Mouse (Mus musculus) embryonic fibroblast, embryonic 13.5 days (primary cell): ENCODE results near the gene Dok1.

Experiments
- CTCF ChIP-seq: IDR thresholded peaks from 2 replicates; pipeline ENCODE4 v1.5.1; 2011; ENCODE audit warnings: mild to moderate bottlenecking, control low read depth, low read length, moderate library complexity, borderline replicate concordance; ENCODE audit not compliant: insufficient read depth
- POLR2A ChIP-seq: IDR thresholded peaks from 2 replicates; pipeline ENCODE4 v1.6.1; 2011; ENCODE audit warnings: low read depth, mild to moderate bottlenecking, control low read depth, low read length, moderate library complexity

GRCm38 (mm10) chr6:83020836-83021593 lies 12.3 kb downstream of the Dok1 start:
- TF ChIP-seq CTCF (no peak), POLR2A (no peak)
